Mouse (Mus musculus) urinary bladder, postnatal 36 days (tissue): ENCODE results near the gene Ttc28.
"Not testable (repeated sequence)": the region's sequence is repeated elsewhere in the genome, so short reads cannot be mapped to it uniquely, and the experiment has no call there.

Experiments used
- DNase-seq, 2 experiments: peaks; one replicate each; pipeline ENCODE4 v3.0.0; 2022; ENCODE audit warnings: low spot score in 2 of 2, mixed read lengths in 1 of 2

The Ttc28 gene

DNA sequence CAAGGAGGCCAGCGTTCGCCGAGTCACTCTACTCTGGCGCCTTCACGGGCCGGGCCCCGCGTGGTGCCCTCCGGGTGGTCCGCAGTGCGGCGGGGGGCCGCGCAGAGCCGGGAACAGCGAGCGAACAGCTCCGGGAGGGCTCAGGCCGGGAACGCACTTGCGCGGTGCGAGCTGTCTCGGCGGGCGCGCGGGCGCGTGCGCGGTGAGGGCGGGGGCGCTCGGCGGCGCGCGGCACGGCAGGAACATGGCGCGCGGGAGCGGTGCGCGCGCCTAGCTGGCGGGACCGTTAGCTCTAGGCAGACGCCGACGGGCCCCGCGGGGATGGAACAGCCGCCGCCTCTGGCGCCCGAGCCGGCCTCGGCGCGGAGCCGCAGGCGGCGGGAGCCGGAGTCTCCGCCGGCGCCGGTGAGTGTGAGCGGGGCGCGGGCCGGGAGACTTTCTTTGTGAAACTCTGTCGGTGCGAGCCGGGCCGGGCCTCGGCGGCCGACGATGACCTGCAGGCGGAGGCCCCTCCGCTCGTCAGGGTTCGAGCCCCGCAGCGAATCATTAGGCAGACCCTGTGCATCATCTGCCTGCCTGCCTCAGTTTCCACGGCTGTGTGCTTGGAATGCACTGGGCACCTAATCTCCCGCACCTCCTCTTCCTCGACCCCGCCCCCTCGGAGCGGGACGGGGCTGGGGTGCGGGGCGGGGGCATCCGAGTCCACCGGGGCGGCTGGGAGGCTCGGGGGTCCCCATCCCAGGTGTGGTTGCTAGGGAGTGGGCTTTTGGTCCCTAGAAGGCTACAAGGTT, at the start of gene Ttc28:
Gene Ttc28 (plus strand): TSS at position 220 of the 791 bp plus-strand sequence.
- DNase-seq = peak; percentile 76 to 83

GRCm38 (mm10) chr5:110831036-110831720, 48.4 kb upstream of the Ttc28 start:
- DNase-seq = no peak

GRCm38 (mm10) chr5:110835959-110836358, 43.6 kb upstream of the Ttc28 start:
- DNase-seq = peak; percentile 31 to 51

DNA sequence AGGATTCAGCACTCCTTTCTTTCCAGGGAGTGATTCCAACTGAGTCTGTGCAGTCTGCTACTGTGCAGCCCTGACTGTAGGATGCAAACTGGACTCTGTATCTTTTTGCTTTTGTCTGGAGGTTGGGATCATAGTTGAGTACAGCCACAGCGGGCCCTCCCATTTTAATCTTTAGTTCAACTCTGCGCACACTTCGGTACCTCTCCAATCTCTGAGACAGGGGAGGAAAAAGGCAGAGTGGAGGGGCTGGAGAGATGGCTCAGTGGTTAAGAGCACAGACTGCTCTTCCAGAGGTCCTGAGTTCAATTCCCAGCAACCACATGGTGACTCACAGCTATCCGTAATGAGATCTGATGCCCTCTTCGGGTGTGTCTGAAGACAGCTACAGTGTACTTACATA, 41.6 kb upstream of the Ttc28 start:
- not testable (repeated sequence) for DNase-seq

DNA sequence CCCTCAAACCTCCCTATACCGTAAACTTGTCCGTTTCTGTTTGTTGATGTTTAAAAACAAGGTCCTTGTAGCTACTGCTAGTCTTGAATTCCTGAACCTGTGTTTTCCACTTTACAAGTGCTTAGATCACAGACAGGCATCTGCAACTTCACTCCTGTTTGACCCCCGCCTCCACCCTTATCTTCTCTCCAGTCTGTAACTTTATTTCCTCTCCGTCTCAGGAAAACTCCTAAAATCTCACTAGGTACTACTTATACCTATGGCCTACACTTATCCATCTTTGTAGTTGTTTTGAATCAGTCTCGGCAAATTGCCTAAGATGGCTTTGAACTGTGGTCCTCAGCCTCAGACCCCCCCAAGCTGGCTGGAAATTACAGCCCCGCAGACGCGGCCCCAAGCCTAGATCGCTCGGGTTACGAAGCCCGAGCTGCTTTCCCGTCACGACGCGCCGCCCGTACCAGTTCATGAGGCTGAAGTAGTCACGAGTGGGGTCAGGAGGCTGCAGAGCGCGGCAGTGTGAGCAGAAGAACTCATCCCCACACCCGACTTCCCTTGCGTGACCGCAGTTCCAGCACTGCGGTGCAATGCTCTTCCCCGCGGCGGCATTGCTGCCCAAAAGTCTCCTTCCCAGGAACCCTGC, 40.4 kb upstream of the Ttc28 start:
- DNase-seq = no peak

- DNase-seq = peak; percentile 95 to 98
Measured at GRCm38 (mm10) chr5:110839678-110840365, 39.8 kb upstream of the Ttc28 start, which contains the start of the genes Hscb and Chek2. TSS of gene Hscb (minus strand) at chr5:110839777. TSS of gene Chek2 (plus strand) at chr5:110839979.

- DNase-seq = peak; percentile 13 to 47
Measured at GRCm38 (mm10) chr5:110840465-110840864, 39.1 kb upstream of the Ttc28 start.

GRCm38 (mm10) chr5:110841046-110841862, 38.3 kb upstream of the Ttc28 start:
- DNase-seq = no peak

GRCm38 (mm10) chr5:110852990-110853389, 26.6 kb upstream of the Ttc28 start:
- DNase-seq = no peak

DNA sequence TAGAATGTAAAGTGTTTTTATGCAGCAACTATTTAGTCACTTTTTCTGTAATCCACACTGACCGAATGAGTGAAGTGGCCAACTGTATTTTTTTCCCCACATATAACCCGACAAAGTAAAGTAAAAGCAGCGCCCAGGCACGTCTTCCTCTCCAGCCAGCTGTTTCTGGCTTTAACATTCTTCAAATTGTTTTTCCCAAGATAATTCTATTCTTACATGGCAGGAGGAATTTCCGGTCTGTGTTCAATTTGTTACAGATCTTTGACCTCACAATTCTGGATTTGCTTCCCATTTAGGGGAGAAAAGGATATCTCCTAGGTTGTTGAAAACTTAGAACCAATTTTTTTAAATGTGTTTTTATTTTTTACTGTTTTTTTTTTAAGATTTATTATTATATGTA, 22.5 kb upstream of the Ttc28 start:
- no peak for DNase-seq

DNA sequence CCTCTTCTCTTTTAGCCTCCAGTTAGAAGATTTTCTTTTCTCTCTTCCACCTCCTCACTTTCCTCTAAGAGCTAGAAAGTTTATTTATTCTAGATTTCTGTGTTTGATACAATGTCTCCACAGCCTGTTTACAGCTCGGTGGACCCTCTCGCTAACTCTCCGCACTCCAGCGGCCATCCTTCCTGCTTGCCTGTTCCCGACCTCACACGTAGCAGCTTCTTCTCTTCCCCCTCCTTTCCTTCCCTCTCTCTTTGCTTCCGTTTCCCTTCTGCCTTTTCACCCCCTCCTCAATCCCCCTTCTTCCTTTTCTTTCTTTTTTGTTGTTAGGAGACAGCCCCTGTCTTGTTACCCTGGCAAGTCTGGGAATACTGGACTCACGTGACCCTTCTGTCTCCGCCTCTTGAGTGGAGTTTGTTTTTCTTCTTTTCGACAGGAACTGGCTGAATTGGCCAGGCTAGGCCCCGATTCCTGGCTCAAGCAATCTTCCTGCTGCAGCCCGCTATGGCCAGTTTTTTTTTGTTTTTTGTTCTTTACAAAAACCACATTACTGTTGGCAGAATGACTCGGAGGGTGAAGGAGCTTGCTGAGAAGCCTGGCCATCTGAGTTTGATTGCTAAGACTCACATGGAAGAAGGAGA, 20.5 kb upstream of the Ttc28 start:
- peak in 1 of 2 experiments; percentile 65 for DNase-seq

DNA sequence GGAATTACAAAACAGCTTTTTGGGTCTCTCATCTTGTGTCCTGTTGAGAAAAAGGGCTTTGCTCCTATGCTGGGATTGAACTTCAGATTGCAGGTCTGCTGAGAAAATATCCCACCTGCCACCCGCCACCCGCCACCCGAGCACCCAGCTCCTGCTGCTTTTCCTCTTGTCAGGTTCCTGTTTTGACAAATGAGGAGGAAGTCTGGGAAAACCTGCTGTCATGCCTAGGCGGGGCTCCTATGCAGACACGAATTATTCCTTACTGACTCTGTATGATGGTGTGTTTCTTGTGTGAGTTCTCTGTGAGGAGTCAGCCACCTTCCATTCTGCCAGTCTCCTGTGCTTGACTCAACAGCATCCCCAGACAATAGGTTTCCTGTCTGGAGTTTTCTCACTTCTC, 19.2 kb upstream of the Ttc28 start:
- DNase-seq = no peak

DNA sequence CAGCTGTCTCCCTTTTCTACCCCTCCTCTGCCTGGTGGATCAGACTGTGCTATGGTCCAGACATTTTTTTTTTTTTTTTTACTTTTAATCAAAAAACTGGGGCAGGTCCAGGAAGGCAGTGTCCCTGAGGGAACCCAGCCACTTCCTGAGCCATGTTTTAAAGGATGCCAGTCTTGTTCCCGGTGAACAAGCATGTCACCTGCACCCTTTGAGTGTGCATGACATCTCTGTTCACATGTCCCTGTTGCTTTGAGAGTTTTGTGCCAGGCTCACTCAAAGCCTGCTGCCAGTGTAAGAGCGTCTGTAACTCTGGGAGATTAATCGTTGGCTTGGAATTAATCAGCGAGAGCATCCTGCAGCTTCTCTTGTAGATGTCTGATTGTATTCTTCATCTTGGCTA, 11.1 kb upstream of the Ttc28 start:
- no peak for DNase-seq

DNA sequence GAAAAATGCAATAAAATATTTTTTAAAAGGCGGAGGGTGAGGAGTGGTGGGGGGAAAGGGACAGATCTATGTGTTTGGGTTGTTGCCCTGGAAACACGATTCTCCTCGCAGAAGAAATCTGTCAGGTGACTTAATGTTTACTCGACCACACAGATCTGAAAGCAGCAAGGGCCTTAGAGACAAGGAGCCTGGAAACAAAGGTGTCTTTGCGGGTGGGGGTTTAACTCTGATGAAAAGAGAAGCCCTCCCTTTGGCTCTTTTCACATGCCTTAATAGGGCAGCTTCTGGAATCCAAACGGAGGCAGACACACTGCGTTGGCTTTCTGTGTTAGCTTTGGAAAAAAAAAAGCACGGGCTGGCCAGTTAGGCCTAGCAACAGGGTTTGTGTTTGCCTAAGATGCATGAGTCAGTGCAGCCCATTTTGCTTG, 10.3 kb upstream of the Ttc28 start:
- peak; percentile 24 to 42 for DNase-seq

GRCm38 (mm10) chr5:110873160-110873559, 6.4 kb upstream of the Ttc28 start:
- no peak for DNase-seq

- DNase-seq = no peak
Measured at GRCm38 (mm10) chr5:110874711-110875110, 4.9 kb upstream of the Ttc28 start.

DNA sequence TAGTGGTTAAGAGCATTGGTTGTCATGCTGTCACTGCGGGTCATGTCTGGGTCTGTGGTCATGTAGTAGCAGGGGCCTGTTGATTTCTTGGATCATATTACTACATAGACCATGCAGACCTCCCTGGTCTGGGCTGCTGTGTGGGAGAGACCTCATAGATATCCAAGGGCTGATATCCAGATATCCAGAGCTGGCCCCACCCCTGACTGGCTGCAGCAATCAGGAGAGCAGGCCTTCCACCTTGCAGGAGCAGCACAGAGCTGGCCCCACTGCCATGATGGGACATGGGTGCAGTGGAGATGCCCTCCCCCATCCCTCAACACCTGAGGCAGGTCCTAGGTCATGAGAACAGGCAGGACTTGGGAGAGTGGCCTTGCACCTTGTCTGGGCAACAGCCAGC, 4.3 kb upstream of the Ttc28 start:
- DNase-seq = no peak

DNA sequence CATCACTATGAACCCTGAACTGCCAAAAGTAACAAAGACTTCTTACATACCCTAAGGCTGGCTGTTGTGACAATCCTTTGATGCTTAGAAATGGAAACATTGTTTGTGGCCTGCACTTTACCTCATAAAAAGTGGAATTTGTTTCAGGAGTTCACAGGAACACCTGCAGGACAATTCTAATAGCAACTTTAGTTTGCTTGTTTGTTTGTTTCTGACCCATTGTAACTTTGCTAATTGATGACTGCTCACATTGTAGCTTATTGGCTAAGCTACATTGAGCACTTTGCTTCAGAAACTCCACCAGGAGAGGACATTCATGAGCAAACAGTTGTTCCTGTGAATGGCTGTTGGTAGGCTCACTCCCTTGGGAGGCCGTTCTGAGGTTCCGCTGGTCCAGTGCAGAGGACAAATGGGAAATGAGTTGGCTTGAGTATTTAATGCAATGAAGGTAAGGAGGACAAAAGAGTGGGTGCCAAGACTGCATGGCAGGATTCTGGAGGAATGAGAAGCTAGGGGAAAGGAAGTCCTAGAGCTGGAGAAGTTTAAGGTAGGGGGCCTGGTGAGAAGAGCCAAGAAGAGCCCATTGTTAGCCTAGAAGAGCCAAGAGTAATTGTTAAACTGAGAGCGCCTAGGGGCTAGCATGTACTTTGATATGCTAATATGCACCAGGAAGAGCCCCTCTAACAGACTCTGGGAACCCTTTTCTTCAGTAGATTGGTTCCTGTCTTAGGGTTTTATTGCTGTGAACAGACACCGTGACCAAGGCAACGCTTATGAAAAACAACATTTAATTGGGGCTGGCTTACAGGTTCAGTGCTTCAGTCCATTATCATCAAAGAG, 1.7 kb upstream of the Ttc28 start:
- DNase-seq = no peak

DNA sequence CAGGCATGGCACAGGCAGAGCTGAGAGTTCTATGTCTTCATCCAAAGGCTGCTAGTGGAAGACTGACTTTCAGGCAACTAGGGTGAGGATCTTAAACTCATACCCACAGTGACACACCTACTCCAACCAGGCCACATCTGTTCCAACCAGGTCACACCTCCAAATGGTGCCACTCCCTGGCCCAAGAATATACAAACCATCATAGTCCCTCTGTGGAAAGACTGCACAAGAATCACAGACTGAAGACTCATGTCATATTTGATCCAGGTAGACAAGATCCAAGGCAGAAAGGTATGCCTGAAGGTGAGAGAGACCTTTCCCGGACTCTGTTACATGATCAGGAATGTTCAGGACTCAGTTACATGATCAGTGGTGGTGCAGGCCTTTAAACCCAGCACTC, 1.1 kb upstream of the Ttc28 start:
- not testable (repeated sequence) for DNase-seq

GRCm38 (mm10) chr5:110879042-110879441, 561 bp upstream of the Ttc28 start:
- no peak for DNase-seq
